Mouse (Mus musculus) kidney, adult 2 months (tissue): ENCODE results near the gene Taf8. TPM values are rescaled to one million over a fixed set of nuclear protein-coding genes. Genes with fewer than 3 reads are reported as not detected.

Experiments
- DNase-seq: peaks from one replicate; pipeline ENCODE4 v3.0.0; 2021
- H3K27ac ChIP-seq: fragments of 200-500 bp; 2 replicates; pipeline ENCODE4 v1.5.1; 2012; ENCODE audit warnings: low read depth, low read length, control low read depth, inconsistent platforms; ENCODE audit not compliant: insufficient read depth
- H3K27me3 ChIP-seq: fragments of 200-500 bp; replicated peaks from 2 replicates; pipeline ENCODE4 v1.6.1; 2012; ENCODE audit warnings: mild to moderate bottlenecking, moderate library complexity, low read length, inconsistent platforms; ENCODE audit not compliant: control insufficient read depth, insufficient read depth
- H3K36me3 ChIP-seq: fragments of 200-500 bp; 2 replicates; pipeline ENCODE4 v1.6.1; 2012; ENCODE audit warnings: mild to moderate bottlenecking, moderate library complexity, low read length, inconsistent platforms; ENCODE audit not compliant: control insufficient read depth, insufficient read depth
- H3K4me1 ChIP-seq: fragments of 200-500 bp; 2 replicates; pipeline ENCODE4 v1.6.1; 2011; ENCODE audit warnings: low read length; ENCODE audit not compliant: control insufficient read depth, insufficient read depth
- H3K4me3 ChIP-seq: fragments of 200-500 bp; 2 replicates; pipeline ENCODE4 v1.5.1; 2011; ENCODE audit warnings: mild to moderate bottlenecking, low read depth, low read length, control low read depth; ENCODE audit not compliant: insufficient read depth
- CTCF ChIP-seq: fragments of 200-500 bp; conservative IDR thresholded peaks from 2 replicates; pipeline ENCODE4 v1.5.1; 2011; ENCODE audit warnings: low read depth, mild to moderate bottlenecking, control low read depth, low read length, moderate library complexity, mixed read lengths; ENCODE audit not compliant: insufficient read depth, insufficient read length
- POLR2A ChIP-seq: fragments of 200-500 bp; IDR thresholded peaks from one replicate; pipeline ENCODE4 v1.6.1; 2011; ENCODE audit warnings: low read depth, low read length, control low read depth
- WGBS: fragments of 180-500 bp; shearing (Covaris S2); methylation state at CpG from one replicate; pipeline ENCODE4 v1.1.7; 2018; 5-methylcytosine and 5-hydroxymethylcytosine counted together
- polyA plus RNA-seq: library from polyadenylated mRNA; depleted of rRNA; stranded (reverse); fragments of >200 nt; gene quantifications from 2 replicates; pipeline ENCODE4 v1.2.3, GENCODE M21; 2012

Gene Taf8
- polyA plus RNA-seq, 1 experiment, result 22.9 TPM

DNA sequence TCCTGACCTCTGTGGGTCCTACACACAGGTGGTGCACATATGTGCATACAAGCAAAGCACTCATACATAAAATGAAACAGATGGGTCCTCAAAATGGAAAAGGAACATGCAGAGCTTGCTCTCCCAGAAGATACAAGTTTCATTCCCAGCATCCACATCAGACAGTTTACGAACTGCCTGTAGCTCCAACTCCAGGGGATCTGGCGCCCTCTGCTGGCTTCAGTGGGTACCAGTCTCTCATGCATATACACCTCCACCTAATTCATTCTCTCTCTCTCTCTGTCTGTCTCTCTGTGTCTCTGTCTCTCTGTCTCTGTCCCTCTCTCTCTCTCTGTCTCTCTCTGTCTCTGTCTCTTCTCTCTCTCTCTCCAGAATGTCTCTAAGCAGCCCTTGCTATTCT, 19.7 kb downstream of the Taf8 start:
- no peaks in the 10 kb centered on the region for H3K36me3 ChIP-seq
- peak; percentile 77 for DNase-seq
- 49% methylated on average over 2 of the region's 2 CpGs for WGBS
- H3K4me1 ChIP-seq, result peaks cover 7% of the 10 kb centered on the region
- TF ChIP-seq CTCF, result peak; percentile 94
- no peak for TF ChIP-seq POLR2A
- H3K4me3 ChIP-seq, result no peak overlapping the region
- H3K27ac ChIP-seq, result no peak overlapping the region
- H3K27me3 ChIP-seq, result no peaks in the 10 kb centered on the region

GRCm38 (mm10) chr17:47479887-47480286, 22.2 kb downstream of the Taf8 start:
- no peaks in the 10 kb centered on the region for H3K36me3 ChIP-seq
- no peak for DNase-seq
- WGBS, result 61% methylated on average over 3 of the region's 3 CpGs
- H3K27me3 ChIP-seq, result no peaks in the 10 kb centered on the region
- H3K27ac ChIP-seq, result peak overlapping the region; percentile 34; the same call in 1 of the 2 replicates
- TF ChIP-seq CTCF, result no peak
- TF ChIP-seq POLR2A, result no peak
- peaks cover 7% of the 10 kb centered on the region for H3K4me1 ChIP-seq
- no peak overlapping the region for H3K4me3 ChIP-seq

- WGBS, result 67% methylated on average over 3 of the region's 3 CpGs
- no peak for TF ChIP-seq POLR2A
- peak; percentile 55 for TF ChIP-seq CTCF
- Histone ChIP-seq H3K4me3 (no peak overlapping the region), H3K27ac (no peak overlapping the region), H3K27me3 (no peaks in the 10 kb centered on the region), H3K36me3 (no peaks in the 10 kb centered on the region), H3K4me1 (peaks cover 4% of the 10 kb centered on the region)
- DNase-seq, result no peak
Measured at GRCm38 (mm10) chr17:47475714-47476113, 26.4 kb downstream of the Taf8 start.

- no peak overlapping the region for H3K27ac ChIP-seq
- WGBS, result 69% methylated on average over 4 of the region's 4 CpGs
- TF ChIP-seq POLR2A (no peak), CTCF (no peak)
Measured at GRCm38 (mm10) chr17:47475181-47475580, 26.9 kb downstream of the Taf8 start.

GRCm38 (mm10) chr17:47474250-47474649, 27.8 kb downstream of the Taf8 start:
- H3K36me3 ChIP-seq, result no peaks in the 10 kb centered on the region
- no peak for DNase-seq
- no peak overlapping the region for H3K4me3 ChIP-seq
- no peaks in the 10 kb centered on the region for H3K27me3 ChIP-seq
- no peak overlapping the region for H3K27ac ChIP-seq
- WGBS, result 79% methylated on average over 4 of the region's 4 CpGs
- H3K4me1 ChIP-seq, result no peaks in the 10 kb centered on the region; the same call in 1 of the 2 replicates
- TF ChIP-seq POLR2A (no peak), CTCF (no peak)

More at GRCm38 (mm10) chr17:47475181-47475580, 26.9 kb downstream of the Taf8 start:
- no peak overlapping the region for H3K4me3 ChIP-seq
- peak; percentile 89 for DNase-seq
- no peaks in the 10 kb centered on the region for H3K27me3 ChIP-seq
- H3K36me3 ChIP-seq, result no peaks in the 10 kb centered on the region
- H3K4me1 ChIP-seq, result peaks cover under 1% of the 10 kb centered on the region

GRCm38 (mm10) chr17:47473434-47473974, 28.6 kb downstream of the Taf8 start:
- Histone ChIP-seq H3K36me3 (no peaks in the 10 kb centered on the region), H3K27ac (no peak overlapping the region), H3K4me1 (no peaks in the 10 kb centered on the region; the same call in 1 of the 2 replicates), H3K27me3 (no peaks in the 10 kb centered on the region), H3K4me3 (no peak overlapping the region)
- TF ChIP-seq CTCF, result peak; percentile 95
- TF ChIP-seq POLR2A, result no peak
- 17% methylated on average over 8 of the region's 8 CpGs for WGBS
- peak; percentile 54 for DNase-seq

- no peak overlapping the region for H3K4me3 ChIP-seq
- TF ChIP-seq CTCF (no peak), POLR2A (no peak)
- no peak for DNase-seq
- no peak overlapping the region for H3K27ac ChIP-seq
- WGBS, result 39% methylated on average over 15 of the region's 15 CpGs
- H3K27me3 ChIP-seq, result no peaks in the 10 kb centered on the region
- no peaks in the 10 kb centered on the region; the same call in 1 of the 2 replicates for H3K4me1 ChIP-seq
- H3K36me3 ChIP-seq, result no peaks in the 10 kb centered on the region
Measured at GRCm38 (mm10) chr17:47472435-47473350, 29.4 kb downstream of the Taf8 start.
